Mouse (Mus musculus) CH12.LX (cell line): ENCODE results near the gene Aup1. TPM values are rescaled to one million over a fixed set of nuclear protein-coding genes. Genes with fewer than 3 reads are reported as not detected.

ENCODE experiments used
- DNase-seq: peaks from one replicate; pipeline ENCODE4 v3.0.0-alpha.2; 2013; ENCODE audit errors: extremely low read depth
- H3K27ac ChIP-seq: 2 replicates; pipeline ENCODE4 v1.5.1; 2012; ENCODE audit warnings: low read depth, mild to moderate bottlenecking, control low read depth, moderate library complexity; ENCODE audit not compliant: insufficient read depth
- H3K27me3 ChIP-seq: replicated peaks from 2 replicates; pipeline ENCODE3; 2012; ENCODE audit warnings: inconsistent platforms
- H3K36me3 ChIP-seq, 2 experiments: replicated peaks in 1 of 2; 2 replicates each; pipeline versions ENCODE3 to v1.6.1; 2012; ENCODE audit warnings: inconsistent platforms in 1 of 2, low read length in 1 of 2, mild to moderate bottlenecking in 1 of 2, mixed read lengths in 1 of 2, moderate library complexity in 1 of 2; ENCODE audit not compliant: control insufficient read depth in 1 of 2, insufficient read depth in 1 of 2
- H3K4me1 ChIP-seq, 2 experiments: 2 replicates each; pipeline ENCODE4 v1.6.1; 2012; ENCODE audit warnings: inconsistent platforms in 1 of 2, moderate library complexity in 1 of 2; ENCODE audit not compliant: insufficient read depth in 2 of 2, control insufficient read depth in 1 of 2
- H3K4me2 ChIP-seq: 2 replicates; pipeline ENCODE4 v1.6.1; 2012; ENCODE audit warnings: low read depth, mild to moderate bottlenecking, control low read depth; ENCODE audit not compliant: poor library complexity, insufficient read depth, severe bottlenecking
- H3K4me3 ChIP-seq, 3 experiments: fragments of 150-350 bp in 1 of 3; sonication (generic) in 1 of 3; replicated peaks in 1 of 3; 2 replicates each; pipeline versions ENCODE3 to v1.5.1; 2011 to 2012; ENCODE audit warnings: low read depth in 2 of 3, low read length in 2 of 3, mild to moderate bottlenecking in 2 of 3, moderate library complexity in 2 of 3, control low read depth in 1 of 3, improper control_type of control experiment in 1 of 3, inconsistent platforms in 1 of 3, mixed read lengths in 1 of 3; ENCODE audit not compliant: poor library complexity in 1 of 3
- H3K79me2 ChIP-seq: replicated peaks from 2 replicates; pipeline ENCODE4 v1.6.1; 2012; ENCODE audit warnings: mild to moderate bottlenecking, moderate library complexity; ENCODE audit not compliant: control insufficient read depth, poor library complexity, insufficient read depth, severe bottlenecking; ENCODE audit errors: extremely low read depth
- H3K9ac ChIP-seq: 2 replicates; pipeline ENCODE4 v1.6.1; 2012; ENCODE audit warnings: low read depth, mild to moderate bottlenecking, control low read depth, moderate library complexity; ENCODE audit not compliant: insufficient read depth
- H3K9me3 ChIP-seq: replicated peaks from 2 replicates; pipeline ENCODE3; 2012; ENCODE audit warnings: low read length, inconsistent platforms, mixed read lengths
- CHD1 ChIP-seq: IDR thresholded peaks from 2 replicates; pipeline ENCODE4 v1.6.1; 2012; ENCODE audit warnings: low read depth, low read length, improper control_type of control experiment, inconsistent platforms
- CHD2 ChIP-seq: IDR thresholded peaks from 2 replicates; pipeline ENCODE4 v1.6.1; 2011; ENCODE audit warnings: low read length, improper control_type of control experiment
- CTCF ChIP-seq, 2 experiments: IDR thresholded peaks in 1 of 2; conservative IDR thresholded peaks in 1 of 2; 2 replicates each; pipeline ENCODE4 v1.5.1; 2011 to 2012; ENCODE audit warnings: low read depth in 2 of 2, low read length in 2 of 2, improper control_type of control experiment in 1 of 2, inconsistent platforms in 1 of 2, mild to moderate bottlenecking in 1 of 2, moderate library complexity in 1 of 2
- ELF1 ChIP-seq: IDR thresholded peaks from 2 replicates; pipeline ENCODE4 v1.6.1; 2014; ENCODE audit warnings: low read depth, mild to moderate bottlenecking, inconsistent platforms, low read length, improper control_type of control experiment
- GABPA ChIP-seq: IDR thresholded peaks from 2 replicates; pipeline ENCODE4 v1.6.1; 2012; ENCODE audit warnings: low read depth, low read length, improper control_type of control experiment, inconsistent platforms; ENCODE audit not compliant: insufficient replicate concordance
- IRF4 ChIP-seq: IDR thresholded peaks from 2 replicates; pipeline ENCODE4 v1.6.1; 2014; ENCODE audit warnings: low read depth, mild to moderate bottlenecking, inconsistent platforms, low read length, improper control_type of control experiment
- JUN ChIP-seq: IDR thresholded peaks from 2 replicates; pipeline ENCODE4 v1.6.1; 2011; ENCODE audit warnings: low read depth, mild to moderate bottlenecking, low read length, improper control_type of control experiment, moderate library complexity; ENCODE audit not compliant: insufficient read depth
- KAT2A ChIP-seq: IDR thresholded peaks from 2 replicates; pipeline ENCODE4 v1.6.1; 2012; ENCODE audit warnings: low read length, improper control_type of control experiment, inconsistent platforms; ENCODE audit not compliant: insufficient replicate concordance
- MAX ChIP-seq: IDR thresholded peaks from 2 replicates; pipeline ENCODE4 v1.6.1; 2011; ENCODE audit warnings: low read length, improper control_type of control experiment
- MAZ ChIP-seq: IDR thresholded peaks from 2 replicates; pipeline ENCODE4 v1.6.1; 2012; ENCODE audit warnings: low read depth, mild to moderate bottlenecking, inconsistent platforms, low read length, improper control_type of control experiment, moderate library complexity
- NELFE ChIP-seq: IDR thresholded peaks from 2 replicates; pipeline ENCODE4 v1.6.1; 2011; ENCODE audit warnings: low read depth, low read length, improper control_type of control experiment
- PAX5 ChIP-seq: IDR thresholded peaks from 2 replicates; pipeline ENCODE4 v1.6.1; 2012; ENCODE audit warnings: low read length, inconsistent platforms, mixed read lengths
- POLR2A ChIP-seq: IDR thresholded peaks from 2 replicates; pipeline ENCODE4 v1.6.1; 2011; ENCODE audit warnings: low read depth, mild to moderate bottlenecking, improper control_type of control experiment, low read length
- POLR2AphosphoS2 ChIP-seq: IDR thresholded peaks from 2 replicates; pipeline ENCODE4 v1.6.1; 2011; ENCODE audit warnings: low read depth, low read length, improper control_type of control experiment
- RCOR1 ChIP-seq: conservative IDR thresholded peaks from 2 replicates; pipeline ENCODE4 v1.6.1; 2012; ENCODE audit warnings: low read depth, mild to moderate bottlenecking, inconsistent platforms, low read length, improper control_type of control experiment
- SIN3A ChIP-seq: IDR thresholded peaks from 2 replicates; pipeline ENCODE4 v1.6.1; 2012; ENCODE audit warnings: low read length, improper control_type of control experiment, inconsistent platforms
- TBP ChIP-seq: conservative IDR thresholded peaks from 2 replicates; pipeline ENCODE4 v1.6.1; 2011; ENCODE audit warnings: low read depth, low read length, improper control_type of control experiment
- TCF12 ChIP-seq: IDR thresholded peaks from 2 replicates; pipeline ENCODE4 v1.6.1; 2014; ENCODE audit warnings: low read depth, mild to moderate bottlenecking, inconsistent platforms, low read length, improper control_type of control experiment
- USF1 ChIP-seq: IDR thresholded peaks from 2 replicates; pipeline ENCODE4 v1.6.1; 2014; ENCODE audit warnings: low read depth, mild to moderate bottlenecking, inconsistent platforms, low read length, improper control_type of control experiment
- dilution Hi-C: fragments of 300-500 bp; cut with MboI; formaldehyde crosslinking; loops from 2 replicates; pipeline ENCODE4 v1.14.3; 2020; ENCODE audit warnings: low sequenced_read_pairs; ENCODE audit not compliant: extremely low pct_unique_long_range_greater_than_20kb, extremely low pct_ligation_motif_present
- in situ Hi-C: fragments of 300-500 bp; cut with MboI; formaldehyde crosslinking; loops from 3 replicates; pipeline ENCODE4 v1.14.3; 2019; ENCODE audit warnings: low sequenced_read_pairs, low pct_ligation_motif_present, low pct_unique_long_range_greater_than_20kb, mixed read lengths
- polyA plus RNA-seq: library from polyadenylated mRNA; unstranded; fragments of >175 nt; gene quantifications from 2 replicates; pipeline ENCODE4 v1.2.1, GENCODE M21; 2012; ENCODE audit warnings: low read depth; ENCODE audit not compliant: insufficient read length
- total RNA-seq, 2 experiments: library from RNA; depleted of rRNA; stranded (reverse); fragments of 300-350 nt in 1 of 2; fragments of >200 nt in 1 of 2; gene quantifications; 2 replicates each; pipeline ENCODE4 v1.2.3; 2012 to 2014

Aup1 gene
- total and polyA plus RNA-seq, 3 experiments = 119 to 324 (median 240) TPM

DNA sequence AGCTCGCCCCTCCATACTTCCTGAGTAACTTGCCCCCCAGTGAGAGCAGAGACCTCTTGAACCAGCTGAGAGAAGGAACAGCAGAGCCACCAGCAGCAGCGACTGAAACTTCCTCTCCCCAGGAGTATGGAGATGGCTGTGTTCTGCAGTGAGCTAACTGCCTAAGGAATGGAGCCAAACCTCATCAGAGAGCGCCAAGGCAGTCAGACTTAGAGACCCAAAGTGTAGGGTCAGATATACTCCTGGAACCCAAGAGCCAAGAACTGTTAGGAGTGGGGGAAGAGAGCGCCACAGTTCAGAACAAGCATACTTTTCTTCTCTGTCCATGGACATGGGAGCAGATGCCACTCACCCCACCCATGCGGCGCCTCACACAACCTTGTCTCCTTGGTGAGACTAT lies 12.1 kb downstream of the Aup1 start:
- no peak overlapping the region for H3K4me3 ChIP-seq
- TF ChIP-seq ELF1 = no peak
- no peak for TF ChIP-seq TBP
- TF ChIP-seq MAX = no peak
- TF ChIP-seq TCF12 = no peak
- TF ChIP-seq, all 38 proteins: peak for 0
- no peak overlapping the region for H3K27ac ChIP-seq
- in situ Hi-C loops = no loop called here
- no peak overlapping the region for H3K9ac ChIP-seq
- no peaks in the 10 kb centered on the region for H3K4me1 ChIP-seq
- H3K36me3 ChIP-seq = peaks cover 0 to 38% of the 10 kb centered on the region in 2 experiments
- DNase-seq = no peak
- no peaks in the 10 kb centered on the region for H3K27me3 ChIP-seq
- no peaks in the 10 kb centered on the region for H3K79me2 ChIP-seq
- H3K9me3 ChIP-seq = peaks cover 32% of the 10 kb centered on the region
- dilution Hi-C loops = no loop called here
- no peak overlapping the region for H3K4me2 ChIP-seq

DNA sequence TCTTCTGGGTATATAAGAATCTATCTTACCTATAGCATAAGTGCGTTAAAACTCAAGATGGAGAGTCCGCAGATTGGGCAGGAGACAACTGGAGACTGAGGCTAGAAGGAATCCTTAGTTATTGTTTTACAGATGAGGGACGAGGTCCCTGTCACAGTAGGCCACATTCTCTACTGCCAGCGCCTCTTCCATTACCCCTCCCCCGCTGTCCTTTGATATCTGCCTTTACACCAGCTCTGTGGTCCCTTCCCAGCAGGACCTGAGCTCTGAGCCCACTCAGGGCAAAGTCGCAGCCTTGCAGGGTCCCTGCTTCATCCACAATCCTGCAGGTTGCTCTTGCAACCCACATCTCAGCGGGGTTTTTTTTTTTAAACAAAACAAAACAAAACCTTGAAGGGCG lies 13.9 kb downstream of the Aup1 start:
- Histone ChIP-seq H3K79me2 (no peaks in the 10 kb centered on the region), H3K27me3 (no peaks in the 10 kb centered on the region), H3K9ac (no peak overlapping the region), H3K9me3 (peaks cover 33% of the 10 kb centered on the region), H3K4me1 (no peaks in the 10 kb centered on the region), H3K27ac (no peak overlapping the region), H3K4me3 (no peak overlapping the region), H3K4me2 (no peak overlapping the region), H3K36me3 (peaks cover 0 to 31% of the 10 kb centered on the region in 2 experiments)
- TF ChIP-seq RCOR1 (no peak), POLR2AphosphoS2 (no peak), SIN3A (no peak), IRF4 (no peak), CHD1 (no peak), CHD2 (no peak), GABPA (no peak), KAT2A (no peak)
- dilution Hi-C loops (no loop called here), in situ Hi-C loops (no loop called here)
- DNase-seq = no peak

DNA sequence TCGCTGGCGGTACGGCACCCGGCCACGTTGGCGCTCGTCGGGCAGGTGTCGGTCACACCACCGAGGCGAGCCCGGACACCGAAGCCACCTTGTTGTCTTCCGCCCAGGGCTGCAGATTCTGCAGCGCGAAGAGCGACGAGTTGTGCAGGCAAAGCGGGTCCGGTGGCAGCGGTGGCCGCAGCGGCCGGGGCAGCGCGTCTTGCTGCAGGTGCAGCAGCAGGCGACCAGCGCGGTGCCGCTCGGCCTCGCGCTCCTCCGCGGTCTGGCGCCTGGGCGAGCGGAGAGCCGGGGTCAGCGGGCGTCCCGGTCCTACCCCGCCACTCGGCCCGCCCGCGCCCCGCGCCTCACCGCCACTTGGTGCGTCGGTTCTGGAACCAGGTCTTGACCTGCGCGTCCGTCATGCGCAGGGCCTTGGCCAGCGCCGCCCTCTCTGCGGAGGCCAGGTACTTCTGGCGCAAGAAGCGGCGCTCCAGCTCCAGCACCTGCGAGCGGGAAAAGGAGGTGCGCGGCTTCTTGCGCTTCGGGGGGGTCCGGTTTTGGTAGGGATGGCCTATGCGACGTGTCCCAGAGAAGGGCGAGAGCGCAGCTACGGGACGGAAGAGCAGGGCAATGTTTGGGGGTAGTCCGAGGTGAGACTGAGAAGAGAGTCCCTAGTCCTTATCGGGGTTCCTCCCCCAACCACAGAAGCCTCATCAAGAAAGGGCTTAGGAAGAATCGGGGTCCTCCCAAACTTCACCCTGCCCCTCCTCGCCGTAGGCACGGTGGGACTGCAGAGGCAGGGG lies 14.6 kb downstream of the Aup1 start:
- Histone ChIP-seq H3K4me3 (no peak overlapping the region), H3K27me3 (no peaks in the 10 kb centered on the region)
- in situ Hi-C loops = no loop called here

More for the DNA sequence above, 14.6 kb downstream of the Aup1 start:
- H3K4me2 ChIP-seq = no peak overlapping the region
- H3K79me2 ChIP-seq = no peaks in the 10 kb centered on the region
- no peak for DNase-seq
- H3K27ac ChIP-seq = no peak overlapping the region
- dilution Hi-C loops = no loop called here
- H3K4me1 ChIP-seq = no peaks in the 10 kb centered on the region
- H3K9me3 ChIP-seq = peaks cover 33% of the 10 kb centered on the region
- no peak overlapping the region for H3K9ac ChIP-seq
- TF ChIP-seq PAX5 (no peak), JUN (no peak), POLR2A (no peak), IRF4 (no peak), CHD2 (no peak), USF1 (no peak), NELFE (no peak), CTCF (conservative IDR thresholded peaks at IDR 0.05 in 1 of 2, IDR thresholded peaks at IDR 0.05 in 1 of 2; ENCODE audit: low read depth in 2 of 2, low read length in 2 of 2) (no peak), ELF1 (no peak), TBP (no peak), MAZ (no peak)
- H3K36me3 ChIP-seq = peaks cover 0 to 26% of the 10 kb centered on the region in 2 experiments
